Mouse (Mus musculus) lung, adult 10 weeks (tissue): Measurements from ENCODE around the gene Txndc12. TPM values are rescaled to one million over a fixed set of nuclear protein-coding genes. Genes with fewer than 3 reads are reported as not detected.

ENCODE experiments used
- polyA plus RNA-seq: library from polyadenylated mRNA; stranded (reverse); fragments of 350-450 nt; fragmentation: Illumina TruSeq; extraction: RNeasy Lipid Tissue Mini Kit (QIAGEN cat#74804); gene quantifications from one replicate; pipeline ENCODE4 v1.2.3, GENCODE M21; 2014; ENCODE audit warnings: low read depth, low replicate concordance; ENCODE audit not compliant: insufficient read depth

The Txndc12 gene
- polyA plus RNA-seq, result 45.3 TPM

DNA sequence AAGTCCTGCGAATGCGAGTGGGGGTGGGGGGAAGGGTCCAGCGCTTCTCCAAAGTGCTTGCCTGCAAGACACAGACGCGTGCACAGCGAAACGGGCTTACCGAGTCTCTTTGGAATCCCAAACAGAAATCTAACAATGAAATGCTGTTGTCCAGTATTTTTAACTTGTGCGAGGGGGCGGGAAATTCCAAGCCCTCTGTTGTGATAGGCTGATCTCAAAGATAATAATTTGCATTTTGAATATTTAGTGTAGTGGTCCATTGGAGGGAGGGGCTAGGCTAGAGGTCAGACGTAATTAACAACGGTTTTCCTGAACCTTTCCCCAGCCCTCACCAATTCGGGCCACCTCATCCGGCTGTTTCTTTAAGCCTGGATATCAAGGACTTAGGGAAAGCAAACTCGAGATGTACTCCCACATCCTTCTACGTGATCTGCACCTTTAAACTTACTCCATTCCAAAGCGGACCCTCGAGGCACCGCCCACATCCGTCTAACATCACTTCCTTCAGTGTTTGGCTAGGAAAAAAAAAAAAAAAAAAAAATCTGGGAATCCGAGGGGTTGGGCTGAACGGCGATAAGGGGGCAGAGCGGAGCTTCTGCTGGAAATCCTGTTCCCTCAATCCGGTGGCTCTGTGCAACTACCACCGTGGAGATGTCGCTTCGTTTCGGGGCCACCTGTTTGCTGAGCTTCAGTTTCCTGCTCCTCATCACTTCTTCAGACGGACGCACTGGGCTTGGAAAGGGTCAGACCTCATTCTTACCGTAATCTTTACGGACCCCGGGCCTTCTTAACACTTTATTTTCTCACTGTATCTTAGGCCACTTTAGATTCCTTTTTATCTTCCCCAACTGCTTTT, at the start of gene Txndc12:
Txndc12 (plus strand) TSS at position 487 of the 856 bp plus-strand sequence.

DNA sequence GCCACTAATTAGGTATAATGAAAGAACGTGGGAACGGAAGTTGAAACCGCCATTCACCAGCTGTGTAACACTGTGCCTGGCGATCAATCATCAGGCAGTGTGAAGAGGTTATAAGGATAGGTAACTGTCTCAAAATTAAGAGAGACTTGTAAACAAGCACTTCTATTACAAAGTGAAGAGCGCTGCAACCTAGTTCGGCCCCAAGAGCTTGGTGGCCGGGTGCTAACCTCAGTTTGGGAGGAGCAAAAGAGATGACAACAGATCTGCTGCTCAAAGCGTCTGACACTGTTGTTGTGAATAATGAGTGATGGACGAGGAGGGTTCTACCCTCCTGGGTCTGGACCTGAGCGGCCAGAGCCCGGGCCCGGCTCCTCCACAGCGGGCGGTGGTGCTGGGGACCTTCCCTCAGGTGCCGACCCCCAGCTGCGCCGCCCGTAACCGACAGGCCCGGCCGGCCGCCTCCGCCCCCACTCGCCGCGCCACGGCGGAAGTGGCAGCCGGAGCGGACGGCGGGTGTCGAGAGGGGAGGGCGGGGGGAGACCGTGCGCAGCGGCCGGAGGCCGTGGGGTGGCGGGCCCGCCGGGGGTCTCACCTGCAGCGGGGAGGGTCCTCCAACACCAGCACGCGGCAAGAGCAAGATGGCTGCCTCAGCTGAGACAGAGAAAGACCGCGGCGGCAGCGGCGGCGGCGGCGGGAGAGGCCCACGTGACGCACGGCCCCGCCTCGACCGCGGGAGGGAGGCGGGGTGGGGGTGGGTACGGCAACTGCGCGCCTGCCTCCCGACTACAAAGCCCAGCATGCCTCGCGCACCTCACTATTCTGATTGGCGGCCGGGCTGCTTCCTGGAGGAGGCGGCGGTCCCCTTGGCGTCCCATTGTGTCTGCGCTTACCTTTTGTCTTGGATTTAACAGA, 1.2 kb upstream of the Txndc12 start, which contains the start of gene Btf3l4:
Btf3l4 (minus strand) TSS at position 699 of the 912 bp plus-strand sequence.

DNA sequence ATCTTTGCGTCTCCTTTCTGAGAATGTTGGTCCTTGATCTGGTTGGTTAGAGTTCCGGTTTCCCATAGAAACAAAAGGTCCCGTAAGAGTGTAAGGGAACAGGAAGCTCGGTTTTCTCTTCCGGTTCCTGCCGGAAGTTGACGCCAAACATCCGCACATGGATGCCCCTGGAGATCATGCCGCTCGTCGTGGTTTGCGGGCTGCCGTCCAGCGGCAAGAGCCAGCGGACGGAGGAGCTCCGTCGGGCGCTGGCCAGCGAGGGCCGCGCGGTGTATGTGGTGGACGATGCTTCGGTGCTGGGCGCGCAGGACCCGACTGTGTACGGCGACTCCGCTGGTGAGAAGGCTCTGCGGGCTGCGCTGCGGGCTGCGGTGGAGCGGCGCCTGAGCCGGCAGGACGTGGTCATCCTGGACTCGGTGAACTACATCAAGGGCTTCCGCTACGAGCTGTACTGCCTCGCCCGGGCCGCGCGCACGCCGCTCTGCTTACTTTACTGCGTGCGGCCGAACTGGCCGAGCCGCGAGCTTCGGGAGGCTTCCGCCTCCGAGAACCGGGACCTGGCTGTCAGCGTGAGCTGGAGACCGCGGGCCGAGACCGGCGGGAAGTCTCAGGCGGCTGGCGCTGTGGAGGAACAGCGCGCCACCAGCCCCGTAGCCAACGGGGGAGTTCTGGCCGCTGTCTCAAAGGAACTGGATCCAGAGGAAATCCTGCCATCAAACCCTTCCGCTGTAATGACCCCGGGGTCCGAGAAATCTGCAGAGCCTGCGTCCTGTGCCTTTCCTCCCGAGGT, 13.5 kb downstream of the Txndc12 start, which contains the start of gene Kti12:
Kti12 (plus strand) TSS at position 71 of the 790 bp plus-strand sequence.

DNA sequence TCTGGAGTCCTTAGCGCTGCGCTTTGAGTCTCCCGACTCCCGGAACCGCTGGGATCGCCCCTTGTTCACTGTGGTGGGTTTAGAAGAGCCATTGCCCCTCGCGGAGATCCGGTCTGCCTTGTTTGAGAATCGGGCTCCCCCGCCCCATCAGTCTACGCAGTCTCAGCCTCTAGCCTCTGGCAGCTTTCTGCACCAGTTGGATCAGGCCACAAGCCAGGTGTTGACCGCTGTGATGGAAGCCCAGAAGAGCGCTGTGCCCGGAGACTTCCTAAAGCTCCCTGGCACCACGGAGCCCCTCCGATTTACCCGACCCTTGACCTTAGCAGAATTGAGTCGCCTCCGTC, 14.1 kb downstream of the Txndc12 start, which contains the start of gene A730015C16Rik:
A730015C16Rik (minus strand) TSS at position 115 of the 344 bp plus-strand sequence.

DNA sequence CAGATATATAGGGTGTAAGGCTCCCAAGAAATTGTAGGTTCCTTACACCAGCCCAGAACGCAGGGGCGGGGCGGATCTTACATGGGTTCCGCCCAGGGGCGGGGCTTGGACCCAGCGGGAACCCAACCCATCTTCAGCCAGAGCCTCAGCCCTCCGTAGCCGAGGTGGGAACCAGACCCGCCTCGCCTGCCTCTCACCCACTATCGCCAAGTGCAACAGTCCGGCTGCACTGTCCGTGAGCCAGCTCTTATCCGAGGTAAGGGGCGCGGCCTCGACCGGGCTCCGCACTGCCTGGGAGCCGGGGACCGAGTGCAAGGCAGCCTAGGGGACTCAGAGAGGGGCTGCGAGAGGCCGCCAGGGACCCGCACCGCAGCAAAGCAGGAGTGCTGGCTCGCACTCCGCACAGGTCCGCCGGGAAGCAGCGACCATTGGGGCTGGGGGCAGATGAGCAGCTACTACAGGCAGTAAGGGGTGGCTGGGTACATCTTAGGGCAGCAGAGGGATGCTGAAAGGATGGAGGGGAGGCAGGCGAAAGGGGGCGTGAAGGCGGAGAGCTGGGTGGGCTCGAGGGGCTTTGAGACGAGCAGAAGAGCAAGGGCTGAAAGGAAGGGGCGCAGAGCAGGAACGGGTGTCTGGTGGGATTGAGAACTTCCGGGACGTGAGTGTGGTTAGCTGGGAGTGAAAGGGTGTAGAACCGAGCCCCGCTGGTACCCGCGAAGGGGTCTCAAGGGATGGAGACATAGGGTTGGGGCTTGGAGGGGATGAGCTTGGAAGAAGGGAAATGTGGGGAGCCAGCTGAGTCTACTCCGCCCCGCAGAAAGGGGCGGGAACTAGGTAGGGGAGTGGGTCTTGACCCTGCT, 44.8 kb downstream of the Txndc12 start, which contains the start of gene Rab3b:
Rab3b (plus strand) TSS at position 101 of the 860 bp plus-strand sequence.

Other genes starting within 250 kb of the Txndc12 start
- 16.9 TPM for gene Cc2d1b, start 214.7 kb upstream of the Txndc12 start, polyA plus RNA-seq
- gene 3110021N24Rik, start 115.0 kb upstream of the Txndc12 start, polyA plus RNA-seq, result not detected
- gene Zfyve9, start 53.8 kb upstream of the Txndc12 start, polyA plus RNA-seq, result 7.8 TPM
- 72.7 TPM for gene Btf3l4, start 987 bp upstream of the Txndc12 start, polyA plus RNA-seq
- 18.8 TPM for gene Kti12, start 13.2 kb downstream of the Txndc12 start, polyA plus RNA-seq
- not detected for gene A730015C16Rik, start 14.0 kb downstream of the Txndc12 start, polyA plus RNA-seq
- 0.72 TPM for gene Rab3b, start 44.5 kb downstream of the Txndc12 start, polyA plus RNA-seq
- 51.8 TPM for gene Nrd1, start 166.1 kb downstream of the Txndc12 start, polyA plus RNA-seq